Comparison of ENCODE assay signal across 7 mouse cellular contexts in the genomic region with DNA sequence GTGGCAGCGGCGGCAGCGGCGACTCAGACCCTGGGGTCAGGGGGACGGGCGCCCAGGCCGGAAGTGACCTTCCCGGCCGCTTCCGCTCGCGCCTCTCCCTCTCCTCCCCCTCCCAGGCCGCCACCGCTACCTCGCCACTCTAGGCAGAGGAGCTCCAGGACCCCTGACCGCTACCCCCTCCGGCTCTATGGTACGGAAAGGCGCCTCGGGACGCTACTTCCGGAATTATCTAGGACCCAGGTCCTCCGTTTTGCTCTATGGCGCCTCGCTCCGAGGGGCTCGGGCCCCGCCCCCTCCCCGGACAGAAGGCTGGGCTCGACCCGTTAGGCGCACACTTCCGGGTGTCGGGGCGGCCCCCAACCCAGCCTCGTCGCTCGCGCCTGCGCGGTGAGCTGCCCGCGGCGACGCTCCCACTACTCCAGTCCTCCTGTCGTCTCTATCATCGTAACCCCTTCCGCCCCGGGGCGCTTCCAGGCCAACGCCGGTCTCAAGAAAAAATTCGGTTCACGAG. TPM values are rescaled to one million over a fixed set of nuclear protein-coding genes. Genes with fewer than 3 reads are reported as not detected.
A peak's percentile ranks its signal among the peaks of the same experiment; 100 is the strongest.
DNase-seq lines count a peak whose midpoint lies in the region; ATAC-seq and TF ChIP-seq lines count a peak whose summit lies in the region.

Zfp787 (minus strand) TSS at position 97 of the 511 bp plus-strand sequence.

- H3K27me3 ChIP-seq in embryonic facial prominence, embryonic 12.5 days = no peaks in the 10 kb centered on the region
- H3K27me3 ChIP-seq in kidney, adult 2 months (replicated peaks; ENCODE audit: control insufficient read depth, insufficient read depth, low read length) = no peaks in the 10 kb centered on the region
- no peaks in the 10 kb centered on the region for H3K27me3 ChIP-seq in limb, embryonic 12.5 days
- no peaks in the 10 kb centered on the region for H3K27me3 ChIP-seq in midbrain, embryonic 15.5 days (replicated peaks)
- H3K27me3 ChIP-seq in spleen, adult 2 months (ENCODE audit: control insufficient read depth, insufficient read depth, low read length) = no peaks in the 10 kb centered on the region

- peak within 1 kb of the TSS; percentile 91 for H3K27ac ChIP-seq in embryonic facial prominence, embryonic 12.5 days
- peak within 1 kb of the TSS; percentile 97 for H3K27ac ChIP-seq in kidney, adult 2 months (ENCODE audit: insufficient read depth, low read depth, low read length)
- peak within 1 kb of the TSS; percentile 92 for H3K27ac ChIP-seq in limb, embryonic 12.5 days
- peak within 1 kb of the TSS; percentile 98 for H3K27ac ChIP-seq in midbrain, embryonic 15.5 days
- H3K27ac ChIP-seq in spleen, adult 2 months (ENCODE audit: insufficient read depth, low read length) = peak within 1 kb of the TSS; percentile 99

- TF ChIP-seq POLR2A in kidney, adult 2 months (IDR thresholded peaks at IDR 0.05; ENCODE audit: low read depth, low read length) = peak; percentile 2
- TF ChIP-seq POLR2A in spleen, adult 2 months (IDR thresholded peaks at IDR 0.05; ENCODE audit: low read depth, low read length) = no peak

- no peaks in the 10 kb centered on the region for H3K36me3 ChIP-seq in embryonic facial prominence, embryonic 12.5 days
- no peaks in the 10 kb centered on the region for H3K36me3 ChIP-seq in kidney, adult 2 months (ENCODE audit: control insufficient read depth, insufficient read depth, low read length)
- no peaks in the 10 kb centered on the region for H3K36me3 ChIP-seq in limb, embryonic 12.5 days
- no peaks in the 10 kb centered on the region for H3K36me3 ChIP-seq in midbrain, embryonic 15.5 days (replicated peaks)
- H3K36me3 ChIP-seq in spleen, adult 2 months (ENCODE audit: control insufficient read depth, insufficient read depth, low read length) = no peaks in the 10 kb centered on the region

- H3K4me2 ChIP-seq in embryonic facial prominence, embryonic 12.5 days (replicated peaks) = peak within 1 kb of the TSS; percentile 94
- peak within 1 kb of the TSS; percentile 89 for H3K4me2 ChIP-seq in limb, embryonic 12.5 days
- H3K4me2 ChIP-seq in midbrain, embryonic 15.5 days = peak within 1 kb of the TSS; percentile 94

- no peaks in the 10 kb centered on the region for H3K9me3 ChIP-seq in embryonic facial prominence, embryonic 12.5 days
- H3K9me3 ChIP-seq in limb, embryonic 12.5 days = no peaks in the 10 kb centered on the region
- H3K9me3 ChIP-seq in midbrain, embryonic 15.5 days = no peaks in the 10 kb centered on the region

- H3K4me1 ChIP-seq in embryonic facial prominence, embryonic 12.5 days = peaks cover 14% of the 10 kb centered on the region
- H3K4me1 ChIP-seq in kidney, adult 2 months (ENCODE audit: control insufficient read depth, insufficient read depth, low read length) = peaks cover 40% of the 10 kb centered on the region
- H3K4me1 ChIP-seq in limb, embryonic 12.5 days (replicated peaks) = peaks cover 22% of the 10 kb centered on the region
- peaks cover 23% of the 10 kb centered on the region for H3K4me1 ChIP-seq in midbrain, embryonic 15.5 days
- peaks cover 25% of the 10 kb centered on the region; the same call in 1 of the 2 replicates for H3K4me1 ChIP-seq in spleen, adult 2 months (ENCODE audit: control insufficient read depth, insufficient read depth, insufficient read length)

- DNase-seq in adrenal gland, postnatal 14 days = peak; percentile 98
- peak; percentile 96 to 98 for DNase-seq in heart, adult 18-20 months
- peak; percentile 97 for DNase-seq in kidney, adult 2 months
- DNase-seq in spleen, adult 2 months (ENCODE audit: low read depth in 1 of 2, low spot score in 2 of 2) = peak; percentile 80 to 92

- ATAC-seq in embryonic facial prominence, embryonic 12.5 days (ENCODE audit: insufficient number of reproducible peaks, insufficient read depth, low FRiP score, low TSS enrichment) = peak; percentile 98
- ATAC-seq in limb, embryonic 12.5 days (ENCODE audit: insufficient number of reproducible peaks, insufficient read depth, low FRiP score, low TSS enrichment, low read depth) = peak; percentile 98
- peak; percentile 97 for ATAC-seq in midbrain, embryonic 15.5 days (replicated peaks)

- no peak for TF ChIP-seq CTCF in kidney, adult 2 months (conservative IDR thresholded peaks at IDR 0.05; ENCODE audit: insufficient read depth, insufficient read length, low read depth, low read length)
- TF ChIP-seq CTCF in spleen, adult 2 months (IDR thresholded peaks at IDR 0.05; ENCODE audit: extremely low read depth, insufficient read depth, insufficient read length, insufficient replicate concordance) = no peak

- H3K9ac ChIP-seq in embryonic facial prominence, embryonic 12.5 days = peak within 1 kb of the TSS; percentile 95
- peak within 1 kb of the TSS; percentile 88 for H3K9ac ChIP-seq in limb, embryonic 12.5 days (replicated peaks)
- H3K9ac ChIP-seq in midbrain, embryonic 15.5 days = peak within 1 kb of the TSS; percentile 92

- H3K4me3 ChIP-seq in embryonic facial prominence, embryonic 12.5 days = peak within 1 kb of the TSS; percentile 83
- peak within 1 kb of the TSS; percentile 84 for H3K4me3 ChIP-seq in kidney, adult 2 months (ENCODE audit: insufficient read depth, low read depth, low read length)
- peak within 1 kb of the TSS; percentile 74 for H3K4me3 ChIP-seq in limb, embryonic 12.5 days (replicated peaks)
- peak within 1 kb of the TSS; percentile 92 for H3K4me3 ChIP-seq in midbrain, embryonic 15.5 days
- H3K4me3 ChIP-seq in spleen, adult 2 months (ENCODE audit: extremely low read depth, insufficient read depth, insufficient read length) = peak within 1 kb of the TSS; percentile 92

- WGBS in embryonic facial prominence, embryonic 12.5 days = under 1% methylated on average over 53 of the region's 54 CpGs
- under 1% methylated on average over 54 of the region's 54 CpGs for WGBS in kidney, adult 2 months
- under 1% methylated on average over 52 of the region's 54 CpGs for WGBS in limb, embryonic 12.5 days
- 1% methylated on average over 53 of the region's 54 CpGs for WGBS in midbrain, embryonic 15.5 days
- under 1% methylated on average over 53 of the region's 54 CpGs for WGBS in spleen, adult 2 months

RNA-seq across cellular contexts. Expression of gene Zfp787, which starts in this region (rescaled TPM):
- 45.4 and 51.4 TPM in 2 replicates for total RNA-seq in adrenal gland, postnatal 14 days (2021)
- 31.9 and 33.8 TPM in 2 replicates for polyA plus RNA-seq in embryonic facial prominence, embryonic 12.5 days (2016; fragmentation: Nextera tagmentation; extraction: Ambion mirVana)
- 10 to 100 TPM; 31.3 to 32.3 TPM for total RNA-seq in heart, adult 18-20 months (2021)
- polyA plus RNA-seq in kidney, adult 2 months (2012; rRNA removed) = 54.2 and 66.1 TPM in 2 replicates
- polyA plus RNA-seq in limb, embryonic 12.5 days (2016; fragmentation: Nextera tagmentation; extraction: Ambion mirVana) = 35.2 and 36.1 TPM in 2 replicates
- 26.3 and 28.1 TPM in 2 replicates for polyA plus RNA-seq in midbrain, embryonic 15.5 days (2015; fragmentation: Nextera tagmentation; extraction: Ambion mirVana)
- polyA plus RNA-seq in spleen, adult 2 months (2012; rRNA removed) = 34.5 and 43.2 TPM in 2 replicates

Comparison
In these comparisons a context has a peak if more than half of its experiments do, and no peak if none do; other contexts are left out.
1. Peak in every context shown above with its lines: DNase-seq, ATAC-seq, H3K4me3 ChIP-seq and H3K27ac ChIP-seq.